Mouse (Mus musculus) olfactory bulb, adult 2 months (tissue): ENCODE results near the gene Tgds. TPM values are rescaled to one million over a fixed set of nuclear protein-coding genes. Genes with fewer than 3 reads are reported as not detected.
"Not testable (repeated sequence)": the region's sequence is repeated elsewhere in the genome, so short reads cannot be mapped to it uniquely, and the experiment has no call there.

Experiments used
- H3K27ac ChIP-seq: fragments of 200-500 bp; 2 replicates; pipeline ENCODE4 v1.5.1; 2012; ENCODE audit warnings: low read depth, low read length; ENCODE audit not compliant: insufficient read depth
- H3K4me1 ChIP-seq: fragments of 200-500 bp; 2 replicates; pipeline ENCODE4 v1.6.1; 2012; ENCODE audit warnings: low read length; ENCODE audit not compliant: control insufficient read depth, insufficient read depth
- H3K4me3 ChIP-seq: fragments of 200-500 bp; 2 replicates; pipeline ENCODE4 v1.5.1; 2012; ENCODE audit warnings: mild to moderate bottlenecking, low read depth, low read length, moderate library complexity; ENCODE audit not compliant: insufficient read depth
- CTCF ChIP-seq: fragments of 200-500 bp; IDR thresholded peaks from 2 replicates; pipeline ENCODE4 v1.5.1; 2012; ENCODE audit warnings: low read depth, mild to moderate bottlenecking, low read length, moderate library complexity; ENCODE audit not compliant: insufficient read depth
- POLR2A ChIP-seq: fragments of 200-500 bp; IDR thresholded peaks from 2 replicates; pipeline ENCODE4 v1.6.1; 2012; ENCODE audit warnings: mild to moderate bottlenecking, low read depth, low read length, moderate library complexity; ENCODE audit not compliant: insufficient read depth
- whole genome bisulfite sequencing: fragments of 180-500 bp; shearing (Covaris S2); methylation state at CpG from one replicate; pipeline ENCODE4 v1.1.7; 2018; 5-methylcytosine and 5-hydroxymethylcytosine counted together
- polyA plus RNA-seq: library from polyadenylated mRNA; stranded (reverse); fragments of >200 nt; gene quantifications from 2 replicates; pipeline ENCODE4 v1.2.4, GENCODE M21; 2012; ENCODE audit warnings: low replicate concordance; ENCODE audit not compliant: missing spikeins, insufficient read depth, insufficient read length

Tgds gene
- polyA plus RNA-seq, 1 experiment, result not detected

GRCm38 (mm10) chr14:118162640-118163039 lies 30.1 kb upstream of the Tgds start:
- H3K4me3 ChIP-seq, result no peak overlapping the region
- H3K27ac ChIP-seq, result no peak overlapping the region
- TF ChIP-seq CTCF, result no peak
- no peak for TF ChIP-seq POLR2A
- 47% methylated on average over 14 of the region's 14 CpGs for WGBS
- H3K4me1 ChIP-seq, result no peaks in the 10 kb centered on the region

GRCm38 (mm10) chr14:118161751-118162150 lies 29.2 kb upstream of the Tgds start:
- 89% methylated on average over 3 of the region's 3 CpGs for WGBS
- Histone ChIP-seq H3K4me3 (no peak overlapping the region), H3K27ac (no peak overlapping the region), H3K4me1 (no peaks in the 10 kb centered on the region)
- TF ChIP-seq CTCF (no peak), POLR2A (no peak)

DNA sequence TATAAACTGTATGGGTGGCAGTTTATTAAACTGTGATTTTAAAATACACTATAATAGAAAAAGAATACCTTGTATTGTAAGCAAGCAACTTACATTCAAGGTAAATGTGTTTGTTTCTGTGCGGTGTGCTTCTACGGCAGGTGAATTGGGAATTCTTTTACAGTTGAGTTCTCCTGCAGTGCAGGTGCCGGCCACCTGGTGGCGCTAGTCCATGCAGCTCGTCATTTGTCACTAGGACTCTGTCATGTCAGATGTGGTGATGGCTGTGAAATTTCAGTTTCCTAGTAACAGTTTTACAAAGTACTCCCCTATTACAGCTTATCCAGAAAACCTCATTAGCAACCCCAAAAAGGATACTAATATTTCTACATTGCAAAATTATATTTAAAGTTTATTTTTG lies 24.6 kb upstream of the Tgds start:
- H3K4me1 ChIP-seq, result no peaks in the 10 kb centered on the region
- no peak overlapping the region for H3K4me3 ChIP-seq
- no peak overlapping the region for H3K27ac ChIP-seq
- peak; percentile 45; the same call in 1 of the 2 replicates for TF ChIP-seq CTCF
- TF ChIP-seq POLR2A, result no peak
- 38% methylated on average over 5 of the region's 5 CpGs for WGBS

DNA sequence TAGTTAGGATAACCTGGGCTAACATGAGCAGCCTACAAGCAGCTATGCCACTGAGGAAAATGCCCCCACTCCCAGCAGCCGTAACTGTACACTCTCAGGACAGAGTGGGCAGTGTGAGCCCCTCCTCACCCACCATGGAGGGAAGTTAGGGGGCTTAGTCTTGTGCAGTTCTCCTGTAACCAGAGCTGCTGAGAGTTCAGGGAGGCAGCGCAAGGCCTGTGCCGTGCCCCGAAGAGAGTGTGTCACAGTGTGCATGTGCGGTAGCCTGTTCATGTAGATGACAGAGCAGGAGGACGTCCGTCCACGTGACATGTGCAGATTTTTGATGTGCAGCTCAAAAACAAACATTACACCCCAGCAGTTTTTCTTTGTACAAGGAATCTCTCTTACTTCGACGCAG lies 24.2 kb upstream of the Tgds start:
- Histone ChIP-seq H3K4me3 (no peak overlapping the region), H3K4me1 (no peaks in the 10 kb centered on the region), H3K27ac (no peak overlapping the region)
- TF ChIP-seq POLR2A (no peak), CTCF (no peak)
- 87% methylated on average over 10 of the region's 10 CpGs for WGBS

DNA sequence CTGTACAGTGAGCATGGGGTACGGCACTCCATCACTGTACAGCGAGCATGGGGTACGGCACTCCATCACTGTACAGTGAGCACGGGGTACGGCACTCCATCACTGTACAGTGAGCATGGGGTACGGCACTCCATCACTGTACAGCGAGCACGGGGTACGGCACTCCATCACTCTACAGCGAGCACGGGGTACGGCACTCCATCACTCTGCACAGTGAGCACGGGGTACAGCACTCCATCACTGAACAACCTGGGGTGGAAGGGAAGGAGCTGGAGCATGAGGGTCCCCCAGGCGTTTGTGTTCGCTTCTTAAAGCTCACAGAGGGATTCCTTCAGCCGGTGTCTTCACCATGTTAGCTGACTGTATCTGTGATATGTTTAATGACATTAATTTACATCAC lies 23.5 kb upstream of the Tgds start:
- not testable (repeated sequence) for H3K27ac ChIP-seq, H3K4me1 ChIP-seq, H3K4me3 ChIP-seq
- WGBS, result 95% methylated on average over 16 of the region's 16 CpGs

- Histone ChIP-seq H3K4me1 (no peaks in the 10 kb centered on the region), H3K4me3 (no peak overlapping the region), H3K27ac (no peak overlapping the region)
- TF ChIP-seq POLR2A, result no peak
- no peak for TF ChIP-seq CTCF
- WGBS, result 95% methylated on average over 8 of the region's 8 CpGs
These were observed 19.7 kb upstream of the Tgds start for GRCm38 (mm10) chr14:118152294-118152651.

DNA sequence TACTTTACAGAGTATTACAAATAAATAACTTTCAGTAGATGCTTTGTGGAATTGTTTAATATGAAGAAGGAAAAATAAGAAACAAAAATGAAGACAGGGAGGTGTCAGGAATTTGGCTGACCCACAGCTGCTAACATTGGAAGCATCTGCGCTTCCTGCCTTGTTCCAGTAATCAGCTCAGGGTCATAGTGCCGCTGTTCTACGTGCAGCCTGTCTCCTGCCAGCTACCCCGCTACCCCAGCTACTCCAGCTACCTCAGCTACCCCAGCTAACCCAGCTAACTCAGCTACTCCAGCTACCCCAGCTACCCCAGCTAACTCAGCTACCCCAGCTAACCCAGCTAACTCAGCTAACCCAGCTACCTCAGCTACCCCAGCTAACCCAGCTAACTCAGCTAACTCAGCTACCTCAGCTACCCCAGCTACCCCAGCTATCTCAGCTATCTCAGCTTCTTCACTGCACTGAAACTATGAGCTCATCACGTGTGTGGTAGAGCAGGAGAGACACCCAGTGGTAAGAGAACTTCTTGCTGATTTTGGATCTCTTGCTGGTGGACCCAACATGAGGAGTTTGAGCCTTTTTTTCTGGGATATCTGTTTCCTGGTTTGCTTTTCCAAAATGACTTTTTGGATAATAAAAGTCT lies 19.2 kb upstream of the Tgds start:
- Histone ChIP-seq H3K4me3 (no peak overlapping the region), H3K4me1 (no peaks in the 10 kb centered on the region), H3K27ac (no peak overlapping the region)
- no peak for TF ChIP-seq POLR2A
- no peak for TF ChIP-seq CTCF
- WGBS, result 79% methylated on average over 5 of the region's 5 CpGs

DNA sequence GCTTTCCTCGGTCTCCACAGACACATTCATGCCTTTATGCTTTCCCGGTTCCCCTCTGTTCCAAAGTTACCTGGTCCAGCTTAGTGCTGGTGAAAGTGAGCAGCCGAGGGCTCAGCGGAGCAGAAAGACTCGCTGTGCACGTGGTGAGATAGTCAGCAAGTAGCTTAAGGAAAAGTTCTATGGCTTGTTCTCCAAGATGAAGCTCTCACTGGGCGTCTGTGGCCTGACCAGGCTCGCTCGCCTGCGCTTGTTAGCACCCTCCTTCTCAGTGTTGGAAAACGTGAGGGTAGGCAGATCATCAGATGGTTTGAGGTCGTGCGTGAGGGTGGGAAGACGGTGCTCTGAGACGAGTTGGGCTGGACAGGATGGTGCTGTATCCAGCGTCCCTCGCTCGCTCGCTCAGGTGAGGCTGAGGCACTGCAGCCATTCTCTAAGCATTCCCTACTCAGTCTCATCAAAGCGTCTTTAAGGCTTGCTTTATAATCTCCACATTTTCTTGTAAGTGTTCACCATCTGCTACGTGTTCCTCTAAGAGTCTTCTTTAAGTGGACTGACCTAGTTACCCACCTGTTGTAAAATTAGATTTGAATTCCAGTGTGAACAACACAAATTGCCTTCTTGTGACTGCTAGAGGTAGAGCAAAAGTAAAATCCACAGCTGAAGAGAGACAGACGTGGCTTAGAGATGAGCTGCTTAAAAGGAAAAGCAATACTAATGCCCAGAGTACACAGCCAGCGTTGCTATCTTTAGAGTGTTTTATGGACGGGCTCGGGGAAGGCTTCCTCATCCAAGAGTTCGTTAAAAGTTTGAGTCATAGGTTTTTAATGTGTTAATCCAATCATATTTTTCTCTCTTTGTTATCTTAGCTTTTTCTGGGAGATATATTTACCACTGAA lies 18.3 kb upstream of the Tgds start:
- H3K4me3 ChIP-seq, result no peak overlapping the region
- TF ChIP-seq POLR2A (no peak), CTCF (no peak)
- no peaks in the 10 kb centered on the region for H3K4me1 ChIP-seq
- H3K27ac ChIP-seq, result no peak overlapping the region
- 89% methylated on average over 26 of the region's 26 CpGs for WGBS

- Histone ChIP-seq H3K27ac (no peak overlapping the region), H3K4me1 (no peaks in the 10 kb centered on the region), H3K4me3 (no peak overlapping the region)
- WGBS, result 88% methylated on average over 10 of the region's 10 CpGs
- no peak for TF ChIP-seq CTCF
These were observed 16.0 kb upstream of the Tgds start for GRCm38 (mm10) chr14:118148554-118148953.
